In the genomic region with DNA sequence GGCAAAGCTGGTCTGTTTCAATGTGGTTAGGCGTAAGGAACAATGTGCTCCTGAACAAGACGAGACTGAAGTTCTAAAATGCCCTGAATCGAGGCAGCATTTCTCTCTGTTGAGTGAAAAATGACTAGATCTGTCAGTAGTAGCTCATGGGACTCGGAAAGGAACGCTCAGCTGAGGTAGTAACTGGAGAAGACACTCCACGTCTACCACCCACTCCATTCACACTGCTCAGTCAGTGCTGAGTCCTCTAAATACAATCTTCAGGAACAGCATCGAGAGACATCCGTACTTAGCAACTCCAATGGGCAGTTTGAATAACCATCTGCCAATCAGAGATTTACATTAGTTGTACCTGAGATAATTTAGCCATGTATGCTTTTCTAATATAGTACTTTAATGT, we compare ENCODE assay signal across 30 mouse cellular contexts.
"Had no signal": no experiment of that assay in that cellular context is flagged by ENCODE, and none has a peak within 500 bp of the region (broad histone marks: within the 10 kb centered on the region; RNA-seq: fewer than 3 reads in every experiment).

No protein-coding gene starts in this region.

- H3K4me2 ChIP-seq: limb, embryonic 12.5 days; limb, embryonic 13.5 days; limb, embryonic 15.5 days; liver, embryonic 11.5 days; liver, embryonic 12.5 days; liver, embryonic 13.5 days; liver, embryonic 15.5 days; lung, embryonic 14.5 days; lung, embryonic 15.5 days; midbrain, embryonic 12.5 days; midbrain, embryonic 13.5 days; midbrain, embryonic 15.5 days had no signal

- ATAC-seq: liver, embryonic 12.5 days; liver, postnatal 0 days; lung, postnatal 0 days; midbrain, embryonic 13.5 days; midbrain, embryonic 15.5 days had no signal

- H3K27me3 ChIP-seq: limb, embryonic 12.5 days; limb, embryonic 13.5 days; liver, embryonic 12.5 days; liver, embryonic 13.5 days; liver, embryonic 15.5 days; lung, embryonic 15.5 days; megakaryocyte, embryonic 14.5 days; midbrain, embryonic 12.5 days; midbrain, embryonic 13.5 days; midbrain, embryonic 15.5 days had no signal

- H3K9me3 ChIP-seq: limb, embryonic 10.5 days; limb, embryonic 12.5 days; limb, embryonic 13.5 days; limb, embryonic 15.5 days; liver, embryonic 12.5 days; liver, embryonic 13.5 days; liver, embryonic 15.5 days; lung, embryonic 15.5 days; megakaryocyte, embryonic 14.5 days; midbrain, embryonic 10.5 days; midbrain, embryonic 12.5 days; midbrain, embryonic 13.5 days; midbrain, embryonic 15.5 days had no signal

- H3K4me3 ChIP-seq: left cerebral cortex, adult 2 months; limb, embryonic 10.5 days; limb, embryonic 12.5 days; limb, embryonic 13.5 days; limb, embryonic 15.5 days; liver, embryonic 12.5 days; liver, embryonic 13.5 days; liver, embryonic 15.5 days; lung, embryonic 15.5 days; megakaryocyte, embryonic 14.5 days; midbrain, embryonic 10.5 days; midbrain, embryonic 12.5 days; midbrain, embryonic 13.5 days; midbrain, embryonic 15.5 days; myocyte had no signal

- H3K36me3 ChIP-seq: limb, embryonic 12.5 days; limb, embryonic 15.5 days; liver, embryonic 12.5 days; liver, embryonic 13.5 days; liver, embryonic 15.5 days; lung, embryonic 15.5 days; midbrain, embryonic 10.5 days; midbrain, embryonic 12.5 days; midbrain, embryonic 15.5 days had no signal

- H3K27ac ChIP-seq: left cerebral cortex, adult 2 months; limb, embryonic 10.5 days; limb, embryonic 12.5 days; limb, embryonic 13.5 days; limb, embryonic 15.5 days; liver, embryonic 12.5 days; liver, embryonic 13.5 days; liver, embryonic 14.5 days; liver, embryonic 15.5 days; lung, embryonic 15.5 days; macrophage; midbrain, embryonic 10.5 days; midbrain, embryonic 12.5 days; midbrain, embryonic 13.5 days; midbrain, embryonic 15.5 days had no signal

- H3K9ac ChIP-seq: limb, embryonic 12.5 days; limb, embryonic 13.5 days; limb, embryonic 15.5 days; liver, embryonic 12.5 days; liver, embryonic 13.5 days; liver, embryonic 14.5 days; liver, embryonic 15.5 days; liver, postnatal 0 days; lung, embryonic 14.5 days; lung, embryonic 15.5 days; midbrain, embryonic 12.5 days; midbrain, embryonic 13.5 days; midbrain, embryonic 15.5 days had no signal

- DNase-seq: left cerebral cortex, postnatal 4 days; liver; liver, embryonic 13.5 days; liver, postnatal 0 days; lung, adult 18-20 months; lung, adult 2 months; lung, embryonic 14.5 days; lung, postnatal 10 days; lung, postnatal 14 days; lung, postnatal 36 days; lung, postnatal 4 days; midbrain, embryonic 14.5 days had no signal
